In the genomic region with DNA sequence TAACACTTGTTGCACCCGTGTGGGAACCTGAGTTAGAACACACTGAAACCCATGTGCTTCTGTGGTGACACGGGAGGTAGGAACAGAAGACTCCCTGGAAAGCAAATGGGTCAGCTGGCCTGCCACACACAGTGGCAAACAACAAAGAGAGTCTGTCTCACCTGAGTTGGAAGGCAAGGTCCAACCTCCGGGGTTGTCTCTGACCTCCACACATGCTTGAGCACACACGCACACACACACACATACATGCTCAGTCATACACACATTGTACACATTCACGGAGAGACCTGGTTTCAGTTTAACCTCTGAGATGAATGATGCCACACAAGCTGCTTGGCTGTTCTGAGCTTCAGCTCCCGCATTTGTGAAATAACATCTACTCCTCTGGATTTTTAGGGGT, we compare ENCODE assay signal across 14 mouse cellular contexts.
"Had no signal": no experiment of that assay in that cellular context is flagged by ENCODE, and none has a peak within 500 bp of the region (broad histone marks: within the 10 kb centered on the region; RNA-seq: fewer than 3 reads in every experiment).

No protein-coding gene starts in this region.

- ATAC-seq: lung, postnatal 0 days had no signal

- H3K4me3 ChIP-seq: left cerebral cortex, adult 2 months; liver, embryonic 13.5 days had no signal

- H3K27ac ChIP-seq: left cerebral cortex, adult 2 months; liver, embryonic 13.5 days; macrophage had no signal

- H3K36me3 ChIP-seq: liver, embryonic 13.5 days had no signal

- H3K9ac ChIP-seq: liver, embryonic 13.5 days; lung, embryonic 14.5 days had no signal

- H3K4me2 ChIP-seq: liver, embryonic 13.5 days; lung, embryonic 14.5 days; midbrain, embryonic 11.5 days had no signal

- DNase-seq: kidney, adult 18-20 months; kidney, postnatal 10 days; kidney, postnatal 36 days; layer of hippocampus, postnatal 36 days; liver, embryonic 13.5 days; lung, embryonic 14.5 days; midbrain, embryonic 14.5 days; thymus, adult 2 months; thymus, postnatal 14 days; thymus, postnatal 4 days had no signal

- H3K4me1 ChIP-seq: liver, embryonic 13.5 days had no signal

- H3K9me3 ChIP-seq: liver, embryonic 13.5 days had no signal
